Mouse (Mus musculus) gastrocnemius, adult 18-20 months (tissue): ENCODE results near the gene Cfap77. TPM values are rescaled to one million over a fixed set of nuclear protein-coding genes. Genes with fewer than 3 reads are reported as not detected.
A peak's percentile ranks its signal among the peaks of the same experiment; 100 is the strongest.

Source experiments
- DNase-seq: peaks from one replicate; pipeline ENCODE4 v3.0.0; 2021; ENCODE audit warnings: low spot score
- total RNA-seq, 2 experiments: library from RNA; stranded (reverse); gene quantifications; 2 replicates each; pipeline ENCODE4 v1.2.3; 2021

The Cfap77 gene
- total RNA-seq, 2 experiments from 2014 or later = not detected

GRCm38 (mm10) chr2:28998246-28998645 is 56.6 kb downstream of the Cfap77 start:
- no peak for DNase-seq

GRCm38 (mm10) chr2:28997161-28997834 is 57.6 kb downstream of the Cfap77 start:
- no peak for DNase-seq

DNA sequence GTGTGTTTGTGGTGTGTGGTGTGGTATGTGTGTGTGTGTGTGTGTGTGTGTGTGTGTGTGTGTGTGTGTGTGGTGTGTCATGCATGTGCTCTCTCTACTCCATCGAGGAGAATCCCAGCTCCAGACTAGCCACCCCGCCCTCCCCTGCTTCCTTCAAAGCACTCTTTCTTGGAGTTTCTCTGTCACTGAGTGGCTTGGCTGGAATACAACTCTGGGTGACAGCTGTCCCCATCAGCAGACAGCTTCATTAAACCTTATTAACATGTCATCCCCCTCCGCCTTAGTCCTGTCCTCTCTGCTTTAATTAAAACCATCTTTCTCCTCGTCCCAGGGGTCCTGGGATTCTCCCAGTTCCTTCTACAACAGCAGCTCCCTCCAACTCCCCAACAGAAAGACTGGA is 59.4 kb downstream of the Cfap77 start:
- DNase-seq = no peak

- DNase-seq = no peak
Measured at GRCm38 (mm10) chr2:28994014-28994413, 60.9 kb downstream of the Cfap77 start.

- no peak for DNase-seq
Measured at GRCm38 (mm10) chr2:28988781-28989180, 66.1 kb downstream of the Cfap77 start.

DNA sequence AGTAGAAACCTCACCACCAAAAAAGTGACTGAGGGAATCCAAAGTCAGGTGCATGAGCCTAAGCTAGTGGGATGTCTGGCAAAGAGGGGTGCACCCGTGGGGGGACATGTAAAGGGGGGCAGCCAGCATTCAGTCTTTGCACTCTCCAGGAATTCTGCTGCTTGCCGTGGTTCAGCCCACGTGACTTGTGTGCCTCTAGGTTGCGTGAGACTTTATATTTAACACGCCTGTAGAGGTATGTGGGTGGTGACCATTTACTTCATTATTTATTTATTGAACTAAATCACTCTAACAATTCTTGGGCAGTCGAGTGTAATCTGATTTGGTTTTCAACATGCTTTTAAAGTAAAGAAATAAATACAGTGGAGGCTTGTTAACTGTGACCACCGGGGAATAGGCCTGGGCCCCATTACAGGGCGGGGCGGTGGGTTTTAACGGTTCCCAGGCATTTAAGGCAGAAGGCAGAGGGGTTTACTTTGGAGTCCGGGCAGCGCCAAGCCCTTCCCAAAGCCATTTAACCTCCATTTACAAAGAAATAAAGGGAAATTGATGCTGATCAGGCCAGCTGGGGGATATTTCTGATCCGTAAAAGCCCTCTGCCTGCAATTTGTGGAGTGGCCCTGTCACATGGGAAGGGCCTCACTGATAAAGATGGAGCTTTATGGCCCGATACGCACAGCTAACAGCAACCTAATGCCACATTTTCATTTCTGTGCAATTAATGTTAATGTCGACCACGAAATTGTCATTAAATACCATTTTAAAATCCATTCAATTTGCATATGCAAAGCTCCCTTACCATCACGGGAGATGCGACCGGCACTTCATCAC is 74.6 kb downstream of the Cfap77 start:
- no peak for DNase-seq

DNA sequence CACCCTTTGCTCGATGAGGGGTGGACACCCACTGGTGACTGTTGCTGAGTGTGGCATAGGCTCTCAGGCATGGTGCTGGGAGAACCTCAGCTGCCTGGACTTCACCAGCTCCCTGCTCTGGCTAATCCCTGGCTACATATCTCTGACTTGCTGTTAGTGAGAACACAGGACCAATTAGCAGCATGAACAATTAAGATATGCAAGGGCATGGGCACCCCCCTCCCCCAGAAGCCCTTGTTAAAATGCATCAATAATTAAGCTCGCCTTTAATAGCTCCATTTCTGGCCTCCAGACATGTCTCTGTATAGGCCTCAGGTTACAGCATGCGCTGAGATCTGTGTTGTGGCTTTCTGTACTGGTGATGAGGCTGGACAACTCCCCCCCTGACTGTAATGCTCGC is 76.4 kb downstream of the Cfap77 start:
- DNase-seq = no peak

GRCm38 (mm10) chr2:28976635-28977034 is 78.2 kb downstream of the Cfap77 start:
- peak; percentile 71 for DNase-seq

- no peak for DNase-seq
Measured at GRCm38 (mm10) chr2:28975604-28976003, 79.3 kb downstream of the Cfap77 start.

DNA sequence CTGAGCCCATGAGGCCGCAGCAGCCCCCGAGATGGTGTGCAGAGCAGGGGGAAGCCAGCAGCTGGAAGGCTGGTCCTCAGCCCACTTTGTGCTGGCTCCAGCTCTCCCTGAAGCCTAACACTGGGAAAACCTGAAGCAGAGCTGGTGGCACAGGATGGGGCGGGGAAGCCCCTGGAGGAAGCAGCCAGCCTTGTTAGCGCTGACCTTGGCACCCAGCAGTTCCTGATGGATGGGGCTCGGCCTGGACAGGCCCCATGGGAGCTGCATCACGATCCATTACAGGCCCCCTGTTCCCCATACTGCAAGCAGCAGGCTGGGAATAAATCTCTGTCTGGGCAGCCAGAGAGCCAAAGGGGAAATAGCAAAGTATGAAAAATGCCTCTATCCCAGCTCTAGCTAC is 80.3 kb downstream of the Cfap77 start:
- no peak for DNase-seq

- DNase-seq = no peak
Measured at GRCm38 (mm10) chr2:28973832-28974450, 80.9 kb downstream of the Cfap77 start.

- no peak for DNase-seq
Measured at GRCm38 (mm10) chr2:28970424-28970823, 84.4 kb downstream of the Cfap77 start.

GRCm38 (mm10) chr2:28968278-28968677 is 86.6 kb downstream of the Cfap77 start:
- no peak for DNase-seq

DNA sequence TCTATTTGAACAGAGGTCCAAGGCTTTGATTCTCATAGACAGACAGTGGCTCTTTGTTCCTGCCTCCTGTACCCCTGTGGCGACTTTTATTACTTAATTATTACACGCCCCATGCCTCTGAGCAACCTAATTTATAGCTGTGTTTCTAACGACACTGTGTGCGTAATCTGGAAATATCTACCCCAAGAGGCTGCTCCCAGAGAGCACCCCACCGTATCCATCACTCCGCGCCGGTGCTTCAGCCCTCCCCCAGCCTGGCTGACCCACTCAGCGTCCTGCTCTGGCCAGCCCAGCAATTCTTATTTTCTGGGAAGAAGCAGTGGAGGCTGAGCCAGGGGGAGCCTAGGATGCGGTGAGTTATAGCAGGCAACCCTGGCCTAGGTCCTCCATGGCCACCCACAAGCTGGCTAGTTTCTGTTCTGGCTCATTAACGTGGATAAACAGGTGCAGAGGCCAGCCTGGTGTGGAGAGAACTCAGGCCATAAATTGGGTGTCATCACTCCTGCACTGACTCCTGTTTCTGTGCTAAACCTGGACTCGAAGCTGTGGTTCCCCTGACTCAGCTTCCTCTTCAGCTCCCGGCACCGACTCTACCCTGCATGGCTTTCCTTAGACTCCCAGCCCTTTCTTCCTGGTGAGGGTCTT is 88.6 kb downstream of the Cfap77 start:
- DNase-seq = peak; percentile 6

DNA sequence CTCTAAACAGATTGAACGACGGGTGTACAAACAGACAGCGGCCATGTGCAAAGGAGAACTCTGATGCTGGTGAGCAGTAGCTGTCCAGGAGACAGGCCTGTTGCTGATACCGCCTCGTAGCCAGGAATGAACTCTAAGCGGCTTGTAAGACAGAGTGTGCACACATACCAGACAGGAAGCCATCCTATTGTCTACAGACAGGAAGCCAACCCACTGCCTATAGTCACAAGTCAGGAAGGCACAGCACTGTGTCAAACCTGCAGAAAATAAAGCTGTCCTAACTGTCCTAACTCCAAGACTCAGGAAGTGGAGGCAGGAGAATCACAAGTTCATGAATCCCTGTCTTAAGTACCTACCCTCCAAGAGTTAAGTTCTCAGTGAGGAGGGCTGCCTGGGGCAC is 91.3 kb downstream of the Cfap77 start:
- DNase-seq = no peak

- no peak for DNase-seq
Measured at GRCm38 (mm10) chr2:28961636-28962035, 93.2 kb downstream of the Cfap77 start.

DNA sequence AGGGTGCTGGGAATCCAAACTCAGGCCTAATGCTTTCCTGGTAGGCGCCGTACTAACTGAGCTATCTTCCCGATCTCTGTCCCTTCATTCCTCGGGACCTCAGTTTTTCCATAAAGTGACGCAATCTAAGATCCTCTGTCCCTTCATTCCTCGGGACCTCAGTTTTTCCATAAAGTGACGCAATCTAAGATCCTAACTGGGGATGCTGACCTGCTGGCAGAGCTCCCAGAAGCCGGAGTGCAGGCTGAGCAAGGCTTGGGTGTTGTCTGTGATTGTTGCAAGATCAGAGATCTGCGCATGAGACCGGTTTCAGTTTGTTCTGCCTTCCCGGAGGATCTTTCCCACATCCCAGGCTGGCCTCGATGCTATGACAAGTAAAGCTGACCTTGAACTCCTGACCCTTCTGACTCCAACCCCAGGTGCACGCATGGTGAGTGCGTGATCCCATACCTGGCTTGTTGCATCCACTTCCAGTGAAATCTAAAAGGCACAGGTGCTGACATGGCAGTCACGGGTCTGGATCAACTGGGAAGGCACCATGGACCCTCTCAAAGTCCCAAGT is 93.8 kb downstream of the Cfap77 start:
- DNase-seq = no peak

DNA sequence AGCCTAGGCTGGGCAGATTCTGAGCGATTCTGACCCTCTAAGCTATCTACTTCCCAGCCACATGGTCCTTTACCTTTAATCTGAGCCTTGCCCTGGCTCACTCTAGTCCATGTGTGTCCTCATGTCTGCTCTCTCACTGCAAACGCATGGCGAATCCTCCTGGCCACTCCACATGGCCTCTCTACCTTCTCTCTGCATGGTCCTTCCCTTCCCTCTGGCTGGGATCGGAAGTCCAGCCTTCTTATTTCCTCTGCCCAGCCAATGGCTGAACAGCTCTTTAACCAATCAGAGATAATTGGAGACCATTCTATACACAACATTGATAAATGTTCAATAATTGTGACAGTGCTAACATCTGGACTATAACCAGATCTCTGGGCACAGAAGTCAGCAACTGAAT is 98.0 kb downstream of the Cfap77 start:
- no peak for DNase-seq

GRCm38 (mm10) chr2:28954595-28954994 is 100.3 kb downstream of the Cfap77 start:
- no peak for DNase-seq

GRCm38 (mm10) chr2:28952981-28953380 is 101.9 kb downstream of the Cfap77 start:
- no peak for DNase-seq

- no peak for DNase-seq
Measured at GRCm38 (mm10) chr2:28946312-28946711, 108.6 kb downstream of the Cfap77 start.

DNA sequence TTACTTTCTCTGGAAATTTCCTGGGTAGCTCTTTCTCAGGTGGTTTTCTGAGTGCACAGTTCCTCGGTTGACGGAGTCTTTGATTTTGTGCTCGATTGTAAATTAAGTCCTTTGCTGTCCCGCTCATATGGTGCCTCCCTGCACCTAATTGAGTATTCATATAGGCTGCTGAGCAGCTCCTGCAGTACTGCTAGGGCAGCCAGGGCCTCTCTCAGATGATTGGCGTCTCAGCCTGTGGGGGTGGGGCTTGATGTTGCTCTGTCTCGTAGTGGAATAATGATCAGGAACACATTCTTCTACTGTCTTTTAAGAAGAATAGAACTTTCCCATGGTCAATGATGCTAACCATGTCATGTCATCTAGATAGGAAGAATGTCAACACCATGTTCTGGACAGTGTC is 109.5 kb downstream of the Cfap77 start:
- no peak for DNase-seq
